Mouse (Mus musculus) heart, embryonic 15.5 days (tissue): ENCODE data around the gene Retn. TPM values are rescaled to one million over a fixed set of nuclear protein-coding genes. Genes with fewer than 3 reads are reported as not detected.

ENCODE experiments used
- polyA plus RNA-seq: library from polyadenylated mRNA; unstranded; fragments of >200 nt; fragmentation: Nextera tagmentation; extraction: Ambion mirVana; gene quantifications from 2 replicates; pipeline ENCODE4 v1.2.1, GENCODE M21; 2015

Retn gene
- polyA plus RNA-seq, 1 experiment from 2014 or later, result not detected

Other genes starting within 250 kb of the Retn start
- 5.2 and 5.8 TPM in 2 replicates for gene Pex11g, start 188.1 kb upstream of the Retn start, polyA plus RNA-seq
- not detected in 2 replicates for gene Tex45, start 184.9 kb upstream of the Retn start, polyA plus RNA-seq
- 26.4 and 34.9 TPM in 2 replicates for gene Zfp358, start 162.6 kb upstream of the Retn start, polyA plus RNA-seq
- gene Mcoln1, start 155.3 kb upstream of the Retn start, polyA plus RNA-seq, result 42.3 and 54.2 TPM in 2 replicates
- gene Pnpla6, start 140.4 kb upstream of the Retn start, polyA plus RNA-seq, result 14.2 and 18.6 TPM in 2 replicates
- 4.8 and 5.4 TPM in 2 replicates for gene C330021F23Rik, start 87.8 kb upstream of the Retn start, polyA plus RNA-seq
- 1.3 and 3.0 TPM in 2 replicates for gene Camsap3, start 68.5 kb upstream of the Retn start, polyA plus RNA-seq
- 27.0 and 36.3 TPM in 2 replicates for gene Xab2, start 34.5 kb upstream of the Retn start, polyA plus RNA-seq
- 72.7 and 104 TPM in 2 replicates for gene Pet100, start 34.2 kb upstream of the Retn start, polyA plus RNA-seq
- gene Pcp2, start 30.2 kb upstream of the Retn start, polyA plus RNA-seq, result 0.33 TPM in 1 of 2 replicates, not detected in the other
- 35.1 and 55.6 TPM in 2 replicates for gene Stxbp2, start 24.8 kb upstream of the Retn start, polyA plus RNA-seq
- 0.29 and 0.51 TPM in 2 replicates for gene Mcemp1, start 10.0 kb downstream of the Retn start, polyA plus RNA-seq
- gene Fcor, start 16.6 kb downstream of the Retn start, polyA plus RNA-seq, result 5.7 and 6.6 TPM in 2 replicates
- 30.5 and 34.0 TPM in 2 replicates for gene Trappc5, start 20.5 kb downstream of the Retn start, polyA plus RNA-seq
- 0.14 TPM in 1 of 2 replicates, not detected in the other for gene Fcer2a, start 38.4 kb downstream of the Retn start, polyA plus RNA-seq
- 3.2 and 3.6 TPM in 2 replicates for gene Clec4g, start 64.9 kb downstream of the Retn start, polyA plus RNA-seq
- gene Cd209a, start 93.2 kb downstream of the Retn start, polyA plus RNA-seq, result 0.11 and 0.34 TPM in 2 replicates
- gene Cd209e, start 198.5 kb downstream of the Retn start, polyA plus RNA-seq, result not detected in 2 replicates
- not detected in 2 replicates for gene Cd209d, start 222.8 kb downstream of the Retn start, polyA plus RNA-seq